8 mouse cellular contexts compared by ENCODE assay signal in the genomic region with DNA sequence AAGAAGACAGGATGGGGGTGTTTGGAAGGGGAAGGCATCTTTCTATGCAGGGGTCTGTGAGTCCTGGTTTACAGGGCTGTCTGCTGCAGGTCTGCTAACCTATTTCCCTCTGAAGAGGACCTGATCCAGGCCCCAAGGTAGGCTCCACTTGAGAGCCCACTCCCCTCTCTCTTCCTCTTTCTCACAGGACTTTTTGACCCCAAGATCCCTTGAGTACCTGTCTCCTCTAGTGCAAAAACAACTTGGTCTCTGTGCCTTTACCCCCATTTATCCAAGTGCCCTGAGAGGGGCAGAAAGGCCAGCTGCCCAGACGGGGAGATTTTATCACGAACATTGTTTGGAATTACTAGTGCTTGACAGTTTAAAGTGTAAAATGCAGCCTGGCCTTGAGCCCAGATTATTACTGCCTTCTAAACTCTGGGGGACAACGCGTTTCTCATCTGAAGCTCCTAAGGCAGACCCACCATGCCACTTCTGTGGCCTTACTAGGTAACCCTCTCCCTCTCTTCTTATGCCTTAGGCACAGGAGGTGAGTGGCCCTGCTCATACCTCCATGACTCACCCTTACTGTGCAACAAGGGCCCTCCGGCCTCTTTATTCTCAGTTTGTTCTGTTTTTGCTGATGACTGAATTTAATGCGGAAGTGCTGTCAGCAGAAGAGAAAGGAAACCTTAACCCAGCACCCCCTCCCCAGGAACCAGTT.
DNase-seq lines count a peak whose midpoint lies in the region; ATAC-seq and TF ChIP-seq lines count a peak whose summit lies in the region.

No protein-coding gene starts in this region.

- no peaks in the 10 kb centered on the region for H3K9me3 ChIP-seq in forebrain, embryonic 11.5 days (ENCODE audit: control insufficient read depth, low read length)
- H3K9me3 ChIP-seq in forebrain, embryonic 14.5 days (replicated peaks; ENCODE audit: control insufficient read depth, low read length): no peaks in the 10 kb centered on the region
- no peaks in the 10 kb centered on the region for H3K9me3 ChIP-seq in forebrain, embryonic 12.5 days
- no peaks in the 10 kb centered on the region for H3K9me3 ChIP-seq in stomach, embryonic 16.5 days (replicated peaks; ENCODE audit: control insufficient read depth, low read length)

- H3K4me2 ChIP-seq in forebrain, embryonic 11.5 days (ENCODE audit: low read depth, low read length, severe bottlenecking): no peak overlapping the region
- no peak overlapping the region for H3K4me2 ChIP-seq in forebrain, embryonic 14.5 days (ENCODE audit: low read length)
- H3K4me2 ChIP-seq in forebrain, embryonic 12.5 days: no peak overlapping the region
- no peak overlapping the region for H3K4me2 ChIP-seq in stomach, embryonic 16.5 days (ENCODE audit: low read depth, low read length)

- H3K36me3 ChIP-seq in forebrain, embryonic 11.5 days (ENCODE audit: control insufficient read depth, insufficient read depth, low read length): no peaks in the 10 kb centered on the region
- H3K36me3 ChIP-seq in forebrain, embryonic 14.5 days (ENCODE audit: control insufficient read depth, insufficient read depth, low read length): no peaks in the 10 kb centered on the region
- H3K36me3 ChIP-seq in forebrain, embryonic 12.5 days (replicated peaks): no peaks in the 10 kb centered on the region
- no peaks in the 10 kb centered on the region for H3K36me3 ChIP-seq in kidney, adult 2 months (ENCODE audit: control insufficient read depth, insufficient read depth, low read length)
- H3K36me3 ChIP-seq in stomach, embryonic 16.5 days (ENCODE audit: control insufficient read depth, insufficient read depth, low read length): no peaks in the 10 kb centered on the region

- no peak overlapping the region for H3K4me3 ChIP-seq in forebrain, embryonic 11.5 days (ENCODE audit: low read depth, low read length)
- no peak overlapping the region for H3K4me3 ChIP-seq in forebrain, embryonic 14.5 days (ENCODE audit: low read depth, low read length)
- H3K4me3 ChIP-seq in forebrain, embryonic 12.5 days (replicated peaks): no peak overlapping the region
- H3K4me3 ChIP-seq in kidney, adult 2 months (ENCODE audit: insufficient read depth, low read depth, low read length): no peak overlapping the region
- H3K4me3 ChIP-seq in stomach, embryonic 16.5 days (replicated peaks; ENCODE audit: low read length): no peak overlapping the region

- no peak for DNase-seq in forebrain, embryonic 11.5 days (ENCODE audit: low spot score)
- no peak for DNase-seq in forebrain, embryonic 14.5 days (ENCODE audit: low spot score)
- DNase-seq in kidney, adult 2 months: peak; percentile 91
- peak; percentile 70 for DNase-seq in lung, postnatal 10 days
- no peak for DNase-seq in left cerebral cortex, adult 9 months (ENCODE audit: low spot score in 2 of 2)
- no peak for DNase-seq in layer of hippocampus, postnatal 25 days (ENCODE audit: extremely low spot score in 1 of 2, low spot score in 1 of 2)

- 81% methylated on average over 6 of the region's 6 CpGs for WGBS in forebrain, embryonic 11.5 days
- 75% methylated on average over 6 of the region's 6 CpGs for WGBS in forebrain, embryonic 14.5 days
- WGBS in forebrain, embryonic 12.5 days: 78% methylated on average over 6 of the region's 6 CpGs
- 4% methylated on average over 6 of the region's 6 CpGs for WGBS in kidney, adult 2 months
- 25% methylated on average over 6 of the region's 6 CpGs for WGBS in stomach, embryonic 16.5 days

- no peaks in the 10 kb centered on the region for H3K27me3 ChIP-seq in forebrain, embryonic 11.5 days (ENCODE audit: control insufficient read depth, insufficient read depth, low read length)
- H3K27me3 ChIP-seq in forebrain, embryonic 14.5 days (replicated peaks; ENCODE audit: control insufficient read depth, insufficient read depth, low read length): no peaks in the 10 kb centered on the region
- H3K27me3 ChIP-seq in forebrain, embryonic 12.5 days: no peaks in the 10 kb centered on the region
- no peaks in the 10 kb centered on the region for H3K27me3 ChIP-seq in kidney, adult 2 months (replicated peaks; ENCODE audit: control insufficient read depth, insufficient read depth, low read length)
- H3K27me3 ChIP-seq in stomach, embryonic 16.5 days (ENCODE audit: control insufficient read depth, insufficient read depth, low read length): no peaks in the 10 kb centered on the region

- peaks cover 15% of the 10 kb centered on the region for H3K4me1 ChIP-seq in forebrain, embryonic 11.5 days (replicated peaks; ENCODE audit: control insufficient read depth, insufficient read depth, low read length)
- peaks cover 17% of the 10 kb centered on the region for H3K4me1 ChIP-seq in forebrain, embryonic 14.5 days (ENCODE audit: control insufficient read depth, insufficient read depth, low read length)
- H3K4me1 ChIP-seq in forebrain, embryonic 12.5 days: peaks cover 45% of the 10 kb centered on the region
- H3K4me1 ChIP-seq in kidney, adult 2 months (ENCODE audit: control insufficient read depth, insufficient read depth, low read length): peaks cover 64% of the 10 kb centered on the region
- peaks cover 61% of the 10 kb centered on the region for H3K4me1 ChIP-seq in stomach, embryonic 16.5 days (ENCODE audit: control insufficient read depth, insufficient read depth, low read length)

- no peak overlapping the region for H3K9ac ChIP-seq in forebrain, embryonic 11.5 days (ENCODE audit: low read length)
- H3K9ac ChIP-seq in forebrain, embryonic 14.5 days (ENCODE audit: low read length): no peak overlapping the region
- H3K9ac ChIP-seq in forebrain, embryonic 12.5 days: no peak overlapping the region
- peak overlapping the region; percentile 61 for H3K9ac ChIP-seq in stomach, embryonic 16.5 days (ENCODE audit: low read length)

- H3K27ac ChIP-seq in forebrain, embryonic 11.5 days (ENCODE audit: low read depth, low read length): peak overlapping the region; percentile 18; the same call in 1 of the 2 replicates
- H3K27ac ChIP-seq in forebrain, embryonic 14.5 days (ENCODE audit: low read depth, low read length): no peak overlapping the region
- H3K27ac ChIP-seq in forebrain, embryonic 12.5 days: peak overlapping the region; percentile 95
- peak overlapping the region; percentile 95 for H3K27ac ChIP-seq in kidney, adult 2 months (ENCODE audit: insufficient read depth, low read depth, low read length)
- H3K27ac ChIP-seq in stomach, embryonic 16.5 days (ENCODE audit: low read length): peak overlapping the region; percentile 99

- TF ChIP-seq POLR2A in kidney, adult 2 months (IDR thresholded peaks at IDR 0.05; ENCODE audit: low read depth, low read length): no peak

- no peak for ATAC-seq in forebrain, embryonic 11.5 days (replicated peaks; ENCODE audit: low FRiP score)
- ATAC-seq in forebrain, embryonic 14.5 days: no peak
- ATAC-seq in forebrain, embryonic 12.5 days (ENCODE audit: low FRiP score): no peak
- ATAC-seq in stomach, embryonic 16.5 days (ENCODE audit: insufficient read depth, low FRiP score): no peak

- no peak for TF ChIP-seq CTCF in kidney, adult 2 months (conservative IDR thresholded peaks at IDR 0.05; ENCODE audit: insufficient read depth, insufficient read length, low read depth, low read length)

Comparison
In these comparisons a context has a peak if more than half of its experiments do, and no peak if none do; other contexts are left out.
1. DNase-seq: peak in kidney, adult 2 months (single experiment) and lung, postnatal 10 days (single experiment); none in forebrain, embryonic 11.5 days (single experiment), forebrain, embryonic 14.5 days (single experiment), left cerebral cortex, adult 9 months (0 of 2) and layer of hippocampus, postnatal 25 days (0 of 2).